Mouse (Mus musculus) liver, embryonic 12.5 days (tissue): ENCODE data around the gene Cbx5. TPM values are rescaled to one million over a fixed set of nuclear protein-coding genes. Genes with fewer than 3 reads are reported as not detected.

Experiments used
- ATAC-seq: fragments of 200-750 bp; cut with Nextera tagmentation; 2 replicates; pipeline ENCODE4 v1.8.0; 2017; ENCODE audit warnings: moderate number of reproducible peaks, mild to moderate bottlenecking, moderate library complexity
- H3K27ac ChIP-seq: fragments of 300-500 bp; sonication (generic); 2 replicates; pipeline ENCODE4 v1.5.1; 2016; ENCODE audit warnings: mild to moderate bottlenecking
- H3K27me3 ChIP-seq: fragments of 300-500 bp; sonication (generic); replicated peaks from 2 replicates; pipeline ENCODE4 v1.6.1; 2016; ENCODE audit warnings: mild to moderate bottlenecking, moderate library complexity
- H3K36me3 ChIP-seq: fragments of 300-500 bp; sonication (generic); 2 replicates; pipeline ENCODE4 v1.6.1; 2016; ENCODE audit warnings: mild to moderate bottlenecking, moderate library complexity
- H3K4me1 ChIP-seq: fragments of 300-500 bp; sonication (generic); 2 replicates; pipeline ENCODE4 v1.6.1; 2016
- H3K4me2 ChIP-seq: fragments of 300-500 bp; sonication (generic); 2 replicates; pipeline ENCODE4 v1.6.1; 2016; ENCODE audit warnings: mild to moderate bottlenecking, moderate library complexity
- H3K4me3 ChIP-seq: fragments of 300-500 bp; sonication (generic); 2 replicates; pipeline ENCODE4 v1.5.1; 2016; ENCODE audit warnings: mild to moderate bottlenecking, moderate library complexity
- H3K9ac ChIP-seq: fragments of 300-500 bp; sonication (generic); 2 replicates; pipeline ENCODE4 v1.6.1; 2016; ENCODE audit warnings: mild to moderate bottlenecking, moderate library complexity
- H3K9me3 ChIP-seq: fragments of 300-500 bp; sonication (generic); replicated peaks from 2 replicates; pipeline ENCODE4 v1.6.1; 2016; ENCODE audit warnings: mild to moderate bottlenecking, moderate library complexity
- WGBS: fragments of 180-500 bp; shearing (Covaris S2); methylation state at CpG from one replicate; pipeline ENCODE4 v1.1.7; 2016; ENCODE audit not compliant: insufficient replicate concordance; 5-methylcytosine and 5-hydroxymethylcytosine counted together
- polyA plus RNA-seq: library from polyadenylated mRNA; unstranded; fragments of >200 nt; fragmentation: Nextera tagmentation; extraction: Ambion mirVana; gene quantifications from 2 replicates; pipeline ENCODE4 v1.2.1, GENCODE M21; 2016

Gene Cbx5
- polyA plus RNA-seq, 1 experiment from 2014 or later, result 84.5 TPM

- Histone ChIP-seq H3K4me2 (no peak overlapping the region), H3K9me3 (no peaks in the 10 kb centered on the region), H3K27ac (no peak overlapping the region), H3K4me1 (peaks cover 36% of the 10 kb centered on the region; the same call in 1 of the 2 replicates), H3K4me3 (no peak overlapping the region), H3K27me3 (no peaks in the 10 kb centered on the region), H3K36me3 (peaks cover 46% of the 10 kb centered on the region), H3K9ac (no peak overlapping the region)
- ATAC-seq, result no peak
- WGBS, result 82% methylated on average over 2 of the region's 2 CpGs
These were observed 10.7 kb downstream of the Cbx5 start for GRCm38 (mm10) chr15:103228904-103229303.

DNA sequence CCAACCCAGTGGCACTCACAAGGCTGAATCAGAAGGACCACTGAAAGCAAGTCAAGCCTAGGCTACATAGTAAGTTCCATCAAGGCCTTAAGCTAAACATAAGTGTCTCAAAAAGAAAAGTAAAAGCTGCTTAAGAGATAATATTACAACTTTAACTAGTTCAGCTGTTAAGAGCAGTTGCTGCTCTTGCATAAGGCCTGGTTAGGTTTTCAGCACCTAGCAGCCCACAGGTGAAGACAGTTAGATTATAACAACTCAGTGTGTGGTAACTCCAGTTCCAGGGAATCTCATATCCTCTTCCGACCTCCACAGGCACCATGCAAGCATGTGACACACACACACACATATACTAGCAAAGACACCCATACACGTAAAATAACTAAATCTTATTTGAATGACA lies 12.0 kb downstream of the Cbx5 start:
- Histone ChIP-seq H3K9me3 (no peaks in the 10 kb centered on the region), H3K27ac (no peak overlapping the region), H3K4me2 (no peak overlapping the region), H3K36me3 (peaks cover 39% of the 10 kb centered on the region), H3K4me1 (peaks cover 33% of the 10 kb centered on the region; the same call in 1 of the 2 replicates), H3K27me3 (no peaks in the 10 kb centered on the region), H3K9ac (no peak overlapping the region), H3K4me3 (no peak overlapping the region)
- WGBS, result 76% methylated on average over 2 of the region's 2 CpGs
- ATAC-seq, result no peak

DNA sequence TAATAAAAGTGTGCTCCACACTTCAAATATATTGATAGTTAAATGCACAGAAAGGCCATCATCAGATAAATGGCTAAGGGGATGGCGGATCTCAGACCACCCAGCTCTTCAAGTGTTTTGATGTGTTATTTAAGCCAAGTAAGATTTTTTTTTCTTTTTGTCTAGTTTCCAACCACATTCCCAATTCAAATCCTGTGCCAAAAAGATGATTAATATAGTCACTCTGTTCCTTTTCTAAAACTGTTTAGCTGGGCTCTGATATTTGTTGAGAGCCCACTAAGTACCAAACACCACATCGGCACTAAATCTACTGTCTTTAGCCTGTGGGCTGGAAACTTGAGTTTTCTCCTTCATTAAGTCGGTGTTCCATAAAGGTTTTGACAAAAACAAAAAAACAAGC lies 12.6 kb downstream of the Cbx5 start:
- ATAC-seq, result no peak
- Histone ChIP-seq H3K27me3 (no peaks in the 10 kb centered on the region), H3K9me3 (no peaks in the 10 kb centered on the region), H3K4me3 (no peak overlapping the region), H3K4me2 (no peak overlapping the region), H3K27ac (no peak overlapping the region), H3K9ac (no peak overlapping the region), H3K36me3 (peaks cover 36% of the 10 kb centered on the region), H3K4me1 (peaks cover 29% of the 10 kb centered on the region; the same call in 1 of the 2 replicates)
- 92% methylated on average over 3 of the region's 3 CpGs for WGBS

DNA sequence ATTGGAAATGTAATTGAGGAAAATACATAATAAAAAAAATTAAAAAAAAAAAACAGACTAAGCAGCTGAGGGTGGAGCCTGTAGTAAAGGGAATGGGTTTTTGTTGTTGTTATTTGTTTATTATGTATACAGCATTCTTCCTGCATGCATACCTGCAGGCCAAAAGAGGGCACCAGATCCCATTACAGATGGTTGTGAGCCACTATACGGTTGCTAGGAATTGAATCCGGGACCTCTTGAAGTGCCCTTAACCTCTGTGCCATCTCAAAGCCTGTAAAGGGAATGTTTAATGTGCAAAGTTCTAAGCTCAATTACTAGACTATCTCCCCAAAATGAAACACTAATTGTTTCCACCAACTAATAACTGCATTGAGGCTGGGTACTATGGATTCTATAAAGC lies 15.5 kb downstream of the Cbx5 start:
- H3K4me2 ChIP-seq, result no peak overlapping the region
- H3K9ac ChIP-seq, result no peak overlapping the region
- H3K4me1 ChIP-seq, result peaks cover 31% of the 10 kb centered on the region
- ATAC-seq, result no peak
- no peak overlapping the region for H3K4me3 ChIP-seq
- H3K27ac ChIP-seq, result no peak overlapping the region
- no peaks in the 10 kb centered on the region for H3K27me3 ChIP-seq
- H3K36me3 ChIP-seq, result peaks cover 47% of the 10 kb centered on the region
- WGBS, result 88% methylated on average over 2 of the region's 2 CpGs
- no peaks in the 10 kb centered on the region for H3K9me3 ChIP-seq

GRCm38 (mm10) chr15:103221386-103221785 lies 18.2 kb downstream of the Cbx5 start:
- H3K27me3 ChIP-seq, result no peaks in the 10 kb centered on the region
- H3K9ac ChIP-seq, result no peak overlapping the region
- H3K4me1 ChIP-seq, result peaks cover 36% of the 10 kb centered on the region
- H3K9me3 ChIP-seq, result no peaks in the 10 kb centered on the region
- H3K4me3 ChIP-seq, result no peak overlapping the region
- no peak overlapping the region for H3K4me2 ChIP-seq
- 75% methylated on average over 1 of the region's 1 CpGs for WGBS
- H3K27ac ChIP-seq, result no peak overlapping the region
- no peak for ATAC-seq
- peaks cover 47% of the 10 kb centered on the region for H3K36me3 ChIP-seq

- no peak overlapping the region for H3K4me3 ChIP-seq
- no peaks in the 10 kb centered on the region for H3K9me3 ChIP-seq
- ATAC-seq, result no peak
- no peak overlapping the region for H3K4me2 ChIP-seq
- peaks cover 42% of the 10 kb centered on the region for H3K4me1 ChIP-seq
- H3K9ac ChIP-seq, result no peak overlapping the region
- peaks cover 47% of the 10 kb centered on the region for H3K36me3 ChIP-seq
- no peak overlapping the region for H3K27ac ChIP-seq
- 56% methylated on average over 3 of the region's 3 CpGs for WGBS
- no peaks in the 10 kb centered on the region for H3K27me3 ChIP-seq
These were observed 18.8 kb downstream of the Cbx5 start for GRCm38 (mm10) chr15:103220785-103221184.

- 48% methylated on average over 2 of the region's 2 CpGs for WGBS
- H3K4me3 ChIP-seq, result peak overlapping the region; percentile 11; the same call in 1 of the 2 replicates
These were observed 23.6 kb downstream of the Cbx5 start for GRCm38 (mm10) chr15:103216052-103216451.

DNA sequence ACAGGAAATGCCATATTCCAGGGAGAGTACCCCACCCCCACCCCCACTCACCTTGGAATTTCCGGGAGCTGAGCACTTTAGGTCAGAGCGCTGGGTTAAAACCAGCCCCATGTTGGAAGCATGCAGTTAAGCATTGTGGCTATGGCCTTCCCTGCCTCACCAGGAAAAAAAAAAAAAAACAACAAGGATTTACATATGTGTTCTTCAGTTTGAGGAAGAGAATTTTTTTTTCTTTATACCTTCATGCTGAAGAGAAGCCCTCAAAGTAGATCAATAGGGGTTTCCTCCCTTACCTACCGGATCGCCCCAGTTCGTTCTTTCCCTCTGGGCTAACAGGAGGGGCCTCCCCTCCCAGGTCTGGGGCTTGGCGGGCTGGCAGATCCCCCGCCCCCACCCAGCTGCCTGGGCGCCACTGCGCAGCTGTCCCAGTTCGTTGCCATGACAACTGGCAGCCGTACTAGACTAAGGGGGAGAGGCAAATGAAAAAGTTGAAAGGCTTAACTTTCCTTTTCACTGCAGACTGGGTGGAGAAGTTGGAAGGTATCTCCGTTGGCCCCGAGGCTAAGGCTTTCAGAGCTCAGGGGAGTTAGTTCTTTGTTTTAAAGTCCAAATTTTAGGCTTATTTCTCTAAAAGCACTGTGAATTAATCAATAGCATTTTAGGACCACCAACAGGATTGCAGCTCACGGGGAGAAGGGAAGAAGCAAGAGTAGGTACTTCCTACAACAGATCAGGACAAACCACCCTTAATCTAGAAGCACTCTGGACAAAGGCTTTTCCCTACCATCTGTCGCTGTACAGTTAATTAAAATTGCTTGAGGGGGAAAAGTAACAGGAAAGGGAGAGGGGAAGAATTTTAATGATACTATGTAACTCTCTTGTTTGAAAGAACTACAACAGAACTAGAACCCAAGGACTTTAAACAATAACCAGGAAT lies 24.4 kb downstream of the Cbx5 start:
- H3K9me3 ChIP-seq, result no peaks in the 10 kb centered on the region
- peak overlapping the region; percentile 69 for H3K27ac ChIP-seq
- H3K4me3 ChIP-seq, result peak overlapping the region; percentile 22
- H3K27me3 ChIP-seq, result no peaks in the 10 kb centered on the region
- 7% methylated on average over 15 of the region's 15 CpGs for WGBS
- ATAC-seq, result peak; percentile 79
- peaks cover 40% of the 10 kb centered on the region for H3K4me1 ChIP-seq
- peaks cover 50% of the 10 kb centered on the region for H3K36me3 ChIP-seq
- H3K4me2 ChIP-seq, result peak overlapping the region; percentile 54
- peak overlapping the region; percentile 44 for H3K9ac ChIP-seq

More at GRCm38 (mm10) chr15:103216052-103216451, 23.6 kb downstream of the Cbx5 start:
- Histone ChIP-seq H3K27me3 (no peaks in the 10 kb centered on the region), H3K4me1 (peaks cover 44% of the 10 kb centered on the region), H3K27ac (peak overlapping the region; percentile 69; the same call in 1 of the 2 replicates), H3K9ac (peak overlapping the region; percentile 44; the same call in 1 of the 2 replicates), H3K36me3 (peaks cover 50% of the 10 kb centered on the region), H3K4me2 (peak overlapping the region; percentile 54), H3K9me3 (no peaks in the 10 kb centered on the region)
- no peak for ATAC-seq

GRCm38 (mm10) chr15:103214149-103214548 lies 25.5 kb downstream of the Cbx5 start:
- H3K9me3 ChIP-seq, result no peaks in the 10 kb centered on the region
- H3K9ac ChIP-seq, result no peak overlapping the region
- whole genome bisulfite sequencing, result 77% methylated on average over 2 of the region's 2 CpGs
- peak overlapping the region; percentile 32; the same call in 1 of the 2 replicates for H3K4me2 ChIP-seq
- H3K36me3 ChIP-seq, result peaks cover 54% of the 10 kb centered on the region
- ATAC-seq, result no peak
- H3K4me1 ChIP-seq, result peaks cover 40% of the 10 kb centered on the region
- H3K4me3 ChIP-seq, result no peak overlapping the region
- no peaks in the 10 kb centered on the region for H3K27me3 ChIP-seq
- H3K27ac ChIP-seq, result peak overlapping the region; percentile 30; the same call in 1 of the 2 replicates

- no peaks in the 10 kb centered on the region for H3K9me3 ChIP-seq
- H3K36me3 ChIP-seq, result peaks cover 98% of the 10 kb centered on the region
- H3K4me2 ChIP-seq, result no peak overlapping the region
- no peak overlapping the region for H3K27ac ChIP-seq
- no peaks in the 10 kb centered on the region for H3K27me3 ChIP-seq
- no peak overlapping the region for H3K9ac ChIP-seq
- WGBS, result 72% methylated on average over 2 of the region's 2 CpGs
- ATAC-seq, result no peak
- H3K4me1 ChIP-seq, result no peaks in the 10 kb centered on the region
- H3K4me3 ChIP-seq, result no peak overlapping the region
These were observed 34.5 kb downstream of the Cbx5 start for GRCm38 (mm10) chr15:103205156-103205555.

DNA sequence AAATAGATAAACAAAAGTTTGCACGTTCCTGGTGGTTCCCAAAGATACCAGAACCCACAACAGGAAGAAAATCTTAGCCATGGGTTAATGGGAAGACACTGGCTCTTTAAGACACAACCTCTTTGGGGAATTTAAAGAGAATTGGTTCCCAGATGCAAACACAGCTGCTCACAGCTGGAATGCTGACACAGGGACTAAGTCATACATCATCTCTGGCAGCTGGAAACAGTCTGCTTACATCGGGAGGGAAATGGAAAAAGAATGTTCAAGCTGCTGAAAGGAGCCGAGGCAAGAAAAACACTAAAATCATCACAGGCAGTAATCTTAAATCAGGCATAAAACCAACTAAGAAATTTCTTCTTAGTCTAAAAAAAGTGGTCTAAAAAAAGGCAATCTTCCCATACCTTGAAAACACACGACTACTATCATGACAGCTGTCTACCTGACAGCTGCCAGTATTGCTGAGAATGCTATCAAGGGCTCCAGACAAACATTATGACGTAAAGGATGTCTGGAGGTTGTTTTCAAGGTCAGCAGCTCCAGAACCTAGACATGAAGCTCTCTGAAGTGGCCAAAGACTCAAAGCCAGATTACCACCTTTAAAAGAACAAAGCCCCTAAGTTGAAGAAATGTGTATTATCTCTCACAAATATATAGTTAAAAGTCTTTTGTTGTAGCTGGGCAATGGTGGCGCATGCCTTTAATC lies 37.4 kb downstream of the Cbx5 start:
- no peaks in the 10 kb centered on the region for H3K4me1 ChIP-seq
- no peak overlapping the region for H3K4me3 ChIP-seq
- no peaks in the 10 kb centered on the region for H3K27me3 ChIP-seq
- peaks cover 98% of the 10 kb centered on the region for H3K36me3 ChIP-seq
- no peak overlapping the region for H3K4me2 ChIP-seq
- no peak overlapping the region for H3K9ac ChIP-seq
- no peaks in the 10 kb centered on the region for H3K9me3 ChIP-seq
- no peak for ATAC-seq
- no peak overlapping the region for H3K27ac ChIP-seq
- 66% methylated on average over 6 of the region's 6 CpGs for WGBS

DNA sequence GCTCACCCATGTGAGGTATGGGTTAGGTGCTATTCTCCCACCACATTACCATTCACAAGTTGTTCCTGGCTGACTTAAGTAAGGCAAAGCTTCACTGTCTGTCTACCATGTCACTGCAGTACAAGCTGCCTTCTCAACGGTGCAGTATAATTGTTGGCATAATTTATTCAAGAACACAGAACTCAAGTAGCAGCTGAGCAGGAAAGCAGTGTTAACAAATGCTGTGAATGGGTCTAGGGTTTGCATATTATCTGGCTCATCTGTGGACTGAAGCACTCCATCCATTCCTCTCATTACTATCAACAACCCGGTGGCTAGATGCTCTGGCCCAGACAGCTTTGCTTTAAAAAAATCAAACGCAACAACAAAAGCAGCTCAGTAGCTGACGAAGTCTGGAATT lies 41.8 kb downstream of the Cbx5 start:
- Histone ChIP-seq H3K4me2 (no peak overlapping the region), H3K36me3 (peaks cover 99% of the 10 kb centered on the region), H3K4me1 (no peaks in the 10 kb centered on the region), H3K27ac (no peak overlapping the region), H3K9ac (no peak overlapping the region), H3K4me3 (no peak overlapping the region), H3K27me3 (no peaks in the 10 kb centered on the region), H3K9me3 (no peaks in the 10 kb centered on the region)
- no peak for ATAC-seq
- 86% methylated on average over 4 of the region's 4 CpGs for WGBS
